Mouse (Mus musculus): ENCODE measurements around the gene Ccdc185.

Gene Ccdc185

GRCm38 (mm10) chr1:182749080-182749479 lies at the start of gene Ccdc185:
Ccdc185 (minus strand) TSS chr1:182749180.
- DNase-seq (ENCODE audit: low spot score): no peak

GRCm38 (mm10) chr1:182797048-182797447 lies 48.1 kb upstream of the Ccdc185 start:
- peak; percentile 51 for DNase-seq (ENCODE audit: low spot score)

GRCm38 (mm10) chr1:182794628-182795027 lies 45.6 kb upstream of the Ccdc185 start:
- no peak for DNase-seq (ENCODE audit: low spot score)

GRCm38 (mm10) chr1:182794221-182794620 lies 45.2 kb upstream of the Ccdc185 start:
- DNase-seq (ENCODE audit: low spot score): no peak

GRCm38 (mm10) chr1:182792521-182793071 lies 43.6 kb upstream of the Ccdc185 start:
- DNase-seq (ENCODE audit: low spot score): peak; percentile 83

- no peak for DNase-seq (ENCODE audit: low spot score)
These were observed 39.9 kb upstream of the Ccdc185 start for GRCm38 (mm10) chr1:182788896-182789295.

GRCm38 (mm10) chr1:182787030-182787429 lies 38.0 kb upstream of the Ccdc185 start:
- no peak for DNase-seq (ENCODE audit: low spot score)

- DNase-seq (ENCODE audit: low spot score): no peak
These were observed 36.5 kb upstream of the Ccdc185 start for GRCm38 (mm10) chr1:182785504-182785903.

- no peak for DNase-seq (ENCODE audit: low spot score)
These were observed 35.8 kb upstream of the Ccdc185 start for GRCm38 (mm10) chr1:182784784-182785183.

- no peak for DNase-seq (ENCODE audit: low spot score)
These were observed 34.8 kb upstream of the Ccdc185 start for GRCm38 (mm10) chr1:182783774-182784173.

- DNase-seq (ENCODE audit: low spot score): no peak
These were observed 30.1 kb upstream of the Ccdc185 start for GRCm38 (mm10) chr1:182779024-182779520.

- no peak for DNase-seq (ENCODE audit: low spot score)
These were observed 29.2 kb upstream of the Ccdc185 start for GRCm38 (mm10) chr1:182778225-182778624.

GRCm38 (mm10) chr1:182776749-182777410 lies 27.9 kb upstream of the Ccdc185 start:
- no peak for DNase-seq (ENCODE audit: low spot score)

GRCm38 (mm10) chr1:182775576-182775975 lies 26.6 kb upstream of the Ccdc185 start:
- DNase-seq (ENCODE audit: low spot score): no peak

- peak; percentile 57 for DNase-seq (ENCODE audit: low spot score)
These were observed 15.7 kb upstream of the Ccdc185 start for GRCm38 (mm10) chr1:182764541-182765281.

- DNase-seq (ENCODE audit: low spot score): peak; percentile 79
These were observed 14.9 kb upstream of the Ccdc185 start, which contains the start of gene Susd4 for GRCm38 (mm10) chr1:182763716-182764461. Susd4 (plus strand) TSS chr1:182763860.

GRCm38 (mm10) chr1:182763191-182763715 lies 14.3 kb upstream of the Ccdc185 start:
- no peak for DNase-seq (ENCODE audit: low spot score)

- DNase-seq (ENCODE audit: low spot score): no peak
These were observed 9.8 kb upstream of the Ccdc185 start for GRCm38 (mm10) chr1:182758783-182759182.

- no peak for DNase-seq (ENCODE audit: low spot score)
These were observed 5.9 kb upstream of the Ccdc185 start for GRCm38 (mm10) chr1:182754865-182755264.

GRCm38 (mm10) chr1:182753694-182754093 lies 4.7 kb upstream of the Ccdc185 start:
- DNase-seq (ENCODE audit: low spot score): no peak

- DNase-seq (ENCODE audit: low spot score): no peak
These were observed 2.3 kb upstream of the Ccdc185 start for GRCm38 (mm10) chr1:182751301-182751700.

GRCm38 (mm10) chr1:182747834-182748233 lies 1.1 kb downstream of the Ccdc185 start:
- no peak for DNase-seq (ENCODE audit: low spot score)
